Mouse (Mus musculus) ES-Bruce4 (cell line): ENCODE data around the gene Bscl2. TPM values are rescaled to one million over a fixed set of nuclear protein-coding genes. Genes with fewer than 3 reads are reported as not detected.

Experiments
- H3K27ac ChIP-seq: 2 replicates; pipeline ENCODE4 v1.5.1; 2012; ENCODE audit warnings: low read length, inconsistent platforms; ENCODE audit not compliant: insufficient read depth
- H3K27me3 ChIP-seq: 2 replicates; pipeline ENCODE4 v1.6.1; 2012; ENCODE audit warnings: mild to moderate bottlenecking, low read length, inconsistent platforms; ENCODE audit not compliant: control insufficient read depth, poor library complexity, insufficient read depth, severe bottlenecking
- H3K36me3 ChIP-seq: 2 replicates; pipeline ENCODE4 v1.6.1; 2012; ENCODE audit warnings: inconsistent platforms, mild to moderate bottlenecking, low read length, moderate library complexity; ENCODE audit not compliant: control insufficient read depth, poor library complexity, insufficient read depth, severe bottlenecking
- H3K4me1 ChIP-seq: one replicate; pipeline ENCODE4 v1.8.1; 2011; ENCODE audit warnings: low read length; ENCODE audit not compliant: control insufficient read depth, insufficient read depth
- H3K4me3 ChIP-seq: 2 replicates; pipeline ENCODE4 v1.5.1; 2011; ENCODE audit warnings: low read depth, mild to moderate bottlenecking, low read length
- H3K9ac ChIP-seq: 2 replicates; pipeline ENCODE4 v1.6.1; 2012; ENCODE audit warnings: low read depth, mild to moderate bottlenecking, inconsistent platforms; ENCODE audit not compliant: poor library complexity, severe bottlenecking
- H3K9me3 ChIP-seq: replicated peaks from 2 replicates; pipeline ENCODE4 v1.6.1; 2012; ENCODE audit warnings: mild to moderate bottlenecking, low read length, inconsistent platforms; ENCODE audit not compliant: control insufficient read depth, poor library complexity, insufficient read depth, severe bottlenecking
- CTCF ChIP-seq: IDR thresholded peaks from one replicate; pipeline ENCODE4 v1.8.1; 2011; ENCODE audit warnings: low read depth, low read length
- EP300 ChIP-seq: IDR thresholded peaks from 2 replicates; pipeline ENCODE4 v1.6.1; 2011; ENCODE audit warnings: low read depth, low read length; ENCODE audit not compliant: insufficient read depth
- POLR2A ChIP-seq: IDR thresholded peaks from one replicate; pipeline ENCODE4 v1.8.1; 2011; ENCODE audit warnings: low read length; ENCODE audit not compliant: insufficient read depth
- polyA plus RNA-seq: library from polyadenylated mRNA; stranded (reverse); fragments of >200 nt; gene quantifications from 2 replicates; pipeline ENCODE4 v1.2.4, GENCODE M21; 2011; ENCODE audit warnings: low read depth; ENCODE audit not compliant: missing spikeins, insufficient read depth, insufficient read length

The Bscl2 gene
- polyA plus RNA-seq, 1 experiment: 32.3 TPM

GRCm38 (mm10) chr19:8883616-8884015 lies 46.3 kb downstream of the Bscl2 start, which contains the start of the genes Lbhd1 and Gm49403:
Gene Lbhd1, plus strand, starts transcription at chr19:8883732.
Gene Gm49403, plus strand, starts transcription at chr19:8883930.
- Histone ChIP-seq H3K36me3 (peaks cover 10% of the 10 kb centered on the region), H3K9ac (no peak within 1 kb of the TSS), H3K4me1 (peaks cover 1% of the 10 kb centered on the region), H3K27me3 (no peaks in the 10 kb centered on the region), H3K9me3 (no peaks in the 10 kb centered on the region), H3K4me3 (no peak within 1 kb of the TSS), H3K27ac (no peak within 1 kb of the TSS)
- no peak for TF ChIP-seq EP300
- no peak for TF ChIP-seq POLR2A
- TF ChIP-seq CTCF: no peak

GRCm38 (mm10) chr19:8886916-8887584 lies 49.8 kb downstream of the Bscl2 start:
- Histone ChIP-seq H3K27ac (peak overlapping the region; percentile 93), H3K27me3 (no peaks in the 10 kb centered on the region), H3K9ac (peak overlapping the region; percentile 99), H3K4me1 (peaks cover 3% of the 10 kb centered on the region), H3K36me3 (peaks cover 29% of the 10 kb centered on the region), H3K4me3 (peak overlapping the region; percentile 98), H3K9me3 (no peaks in the 10 kb centered on the region)
- TF ChIP-seq POLR2A (no peak), EP300 (no peak), CTCF (no peak)

GRCm38 (mm10) chr19:8887585-8888463 lies 50.6 kb downstream of the Bscl2 start:
- peak overlapping the region; percentile 98 for H3K4me3 ChIP-seq
- peak overlapping the region; percentile 99 for H3K9ac ChIP-seq
- H3K27ac ChIP-seq: peak overlapping the region; percentile 93
- H3K36me3 ChIP-seq: peaks cover 29% of the 10 kb centered on the region
- H3K27me3 ChIP-seq: no peaks in the 10 kb centered on the region
- no peaks in the 10 kb centered on the region for H3K9me3 ChIP-seq
- H3K4me1 ChIP-seq: peaks cover 3% of the 10 kb centered on the region
- TF ChIP-seq EP300 (no peak), POLR2A (peak; percentile 43), CTCF (no peak)

- no peak for TF ChIP-seq EP300
- TF ChIP-seq POLR2A: peak; percentile 91
- no peak for TF ChIP-seq CTCF
- H3K27ac ChIP-seq: peak within 1 kb of the TSS; percentile 93
- peak within 1 kb of the TSS; percentile 99 for H3K9ac ChIP-seq
Observed at GRCm38 (mm10) chr19:8888511-8889385, 51.5 kb downstream of the Bscl2 start, which contains the start of the genes 1810009A15Rik and Gm49416. Gene 1810009A15Rik, plus strand, starts transcription at chr19:8888853. Gene Gm49416, plus strand, starts transcription at chr19:8888926.

More at GRCm38 (mm10) chr19:8888511-8889385, 51.5 kb downstream of the Bscl2 start, which contains the start of the genes 1810009A15Rik and Gm49416:
- no peaks in the 10 kb centered on the region for H3K9me3 ChIP-seq
- H3K4me3 ChIP-seq: peak within 1 kb of the TSS; percentile 98
- H3K4me1 ChIP-seq: peaks cover 3% of the 10 kb centered on the region
- no peaks in the 10 kb centered on the region for H3K27me3 ChIP-seq
- peaks cover 29% of the 10 kb centered on the region for H3K36me3 ChIP-seq
